Mouse (Mus musculus) layer of hippocampus, postnatal 25 days (tissue): ENCODE results near the gene Idh2. TPM values are rescaled to one million over a fixed set of nuclear protein-coding genes. Genes with fewer than 3 reads are reported as not detected.

Experiments used
- DNase-seq, 2 experiments: peaks; one replicate each; pipeline ENCODE4 v3.0.0; 2022; ENCODE audit warnings: mixed read lengths in 2 of 2, low spot score in 1 of 2; ENCODE audit errors: extremely low spot score in 1 of 2
- total RNA-seq, 2 experiments: library from RNA; stranded (reverse); gene quantifications; 2 replicates each; pipeline ENCODE4 v1.2.3; 2021

The Idh2 gene
- total RNA-seq, 2 experiments from 2014 or later, result 62.2 to 67.0 TPM

- no peak for DNase-seq
These were observed 24.8 kb downstream of the Idh2 start for GRCm38 (mm10) chr7:80090191-80091003.

GRCm38 (mm10) chr7:80088191-80088590 lies 27.0 kb downstream of the Idh2 start:
- no peak for DNase-seq

DNA sequence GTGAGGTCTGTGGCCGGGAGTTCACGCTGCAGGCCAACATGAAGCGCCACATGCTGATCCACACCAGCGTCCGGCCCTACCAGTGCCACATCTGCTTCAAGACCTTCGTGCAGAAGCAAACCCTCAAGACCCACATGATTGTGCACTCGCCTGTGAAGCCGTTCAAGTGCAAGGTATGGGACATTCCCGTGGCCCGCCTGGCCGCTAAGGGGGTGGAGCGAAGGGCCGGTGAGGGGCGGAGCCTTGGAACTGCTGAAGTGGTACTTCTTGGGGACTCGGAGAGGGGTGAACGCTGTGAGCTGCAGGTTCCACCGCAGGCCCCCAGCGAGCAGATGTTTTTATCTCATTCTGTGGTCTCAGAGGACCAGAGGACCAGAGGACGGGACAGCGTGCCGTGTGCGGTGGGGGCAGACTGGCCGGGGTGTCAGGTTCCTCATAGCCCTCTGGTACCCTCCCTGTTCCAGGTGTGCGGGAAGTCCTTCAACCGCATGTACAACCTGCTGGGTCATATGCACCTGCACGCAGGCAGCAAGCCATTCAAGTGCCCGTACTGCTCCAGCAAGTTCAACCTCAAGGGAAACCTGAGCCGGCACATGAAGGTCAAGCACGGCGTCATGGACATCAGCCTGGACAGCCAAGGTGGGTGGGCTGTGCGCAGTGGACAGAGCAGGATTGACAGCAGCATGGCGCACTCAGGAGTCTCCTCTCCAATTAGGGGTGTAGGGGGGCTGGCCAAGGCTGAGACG lies 29.0 kb downstream of the Idh2 start:
- DNase-seq, result no peak

GRCm38 (mm10) chr7:80084484-80084931 lies 30.7 kb downstream of the Idh2 start:
- DNase-seq, result peak in 1 of 2 experiments; percentile 70

- DNase-seq, result no peak
These were observed 33.3 kb downstream of the Idh2 start for GRCm38 (mm10) chr7:80081586-80082554.

GRCm38 (mm10) chr7:80078792-80079301 lies 36.3 kb downstream of the Idh2 start:
- DNase-seq, result no peak

- no peak for DNase-seq
These were observed 37.4 kb downstream of the Idh2 start for GRCm38 (mm10) chr7:80077801-80078200.

- no peak for DNase-seq
These were observed 38.1 kb downstream of the Idh2 start for GRCm38 (mm10) chr7:80076961-80077716.

- DNase-seq, result no peak
These were observed 39.1 kb downstream of the Idh2 start for GRCm38 (mm10) chr7:80075946-80076583.

DNA sequence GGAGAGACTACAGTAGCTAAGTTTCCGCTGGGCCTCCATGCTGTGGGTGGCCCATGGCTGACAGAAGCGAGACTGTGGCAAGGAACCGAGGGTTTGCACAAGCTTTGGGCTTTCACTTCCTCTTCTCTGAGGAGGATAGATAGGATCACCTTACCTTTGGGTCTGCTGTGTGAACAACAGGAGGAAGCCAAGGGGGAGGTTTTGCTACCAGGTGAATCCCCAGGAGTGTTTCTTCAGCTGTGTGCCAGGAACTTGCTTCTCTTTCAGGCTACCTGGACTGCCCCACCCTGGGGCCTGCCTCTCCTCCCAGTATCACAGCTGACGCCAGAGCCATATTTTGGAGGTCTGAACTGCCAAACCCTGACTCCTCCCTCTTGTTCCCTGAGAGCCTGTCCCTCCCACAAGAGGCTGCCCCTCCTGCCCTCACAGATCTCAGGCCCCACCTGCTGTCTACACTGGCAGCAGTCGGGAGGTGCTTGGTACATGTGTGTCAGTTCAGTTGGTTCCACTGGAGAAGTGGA lies 40.2 kb downstream of the Idh2 start:
- no peak for DNase-seq

DNA sequence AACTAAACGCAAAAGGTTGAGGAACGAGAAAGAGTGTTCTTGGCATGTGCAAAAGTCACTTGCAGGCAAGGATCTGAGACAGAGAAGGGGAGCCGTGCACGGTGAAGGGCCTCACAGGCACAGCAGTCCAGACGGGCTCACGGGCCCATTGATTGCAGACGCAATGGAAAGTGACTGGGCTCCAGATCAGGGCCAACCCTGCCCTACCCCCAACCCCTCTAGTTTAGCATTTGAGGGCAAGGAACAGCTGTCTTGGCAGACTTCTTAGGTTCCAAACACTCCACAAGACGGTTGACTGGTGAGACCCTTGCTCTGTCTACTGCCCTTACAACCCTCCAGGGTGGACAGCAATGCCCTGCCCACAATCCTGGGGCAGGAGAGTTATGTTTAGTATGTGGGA lies 41.7 kb downstream of the Idh2 start:
- no peak for DNase-seq

- no peak for DNase-seq
These were observed 42.9 kb downstream of the Idh2 start for GRCm38 (mm10) chr7:80072297-80072696.

DNA sequence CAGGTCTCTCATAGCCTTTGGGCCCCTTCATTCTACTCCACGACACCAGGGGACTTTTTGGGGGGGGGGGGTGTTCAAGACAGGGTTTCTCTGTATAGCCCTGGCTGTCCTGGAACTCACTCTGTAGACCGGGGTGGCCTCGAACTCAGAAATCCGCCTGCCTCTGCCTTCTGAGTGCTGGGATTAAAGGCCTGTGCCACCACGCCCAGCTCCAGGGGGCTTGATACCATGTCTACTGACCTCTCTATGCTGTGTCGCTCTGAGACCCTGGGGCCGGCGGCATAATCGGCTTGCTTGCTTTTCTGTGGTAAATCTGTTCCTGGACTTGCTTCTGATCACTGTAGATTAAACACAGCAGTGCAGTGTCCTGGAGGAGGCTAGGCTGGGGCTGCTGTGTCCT lies 44.0 kb downstream of the Idh2 start:
- no peak for DNase-seq

- DNase-seq, result no peak
These were observed 45.4 kb downstream of the Idh2 start for GRCm38 (mm10) chr7:80069615-80070327.

DNA sequence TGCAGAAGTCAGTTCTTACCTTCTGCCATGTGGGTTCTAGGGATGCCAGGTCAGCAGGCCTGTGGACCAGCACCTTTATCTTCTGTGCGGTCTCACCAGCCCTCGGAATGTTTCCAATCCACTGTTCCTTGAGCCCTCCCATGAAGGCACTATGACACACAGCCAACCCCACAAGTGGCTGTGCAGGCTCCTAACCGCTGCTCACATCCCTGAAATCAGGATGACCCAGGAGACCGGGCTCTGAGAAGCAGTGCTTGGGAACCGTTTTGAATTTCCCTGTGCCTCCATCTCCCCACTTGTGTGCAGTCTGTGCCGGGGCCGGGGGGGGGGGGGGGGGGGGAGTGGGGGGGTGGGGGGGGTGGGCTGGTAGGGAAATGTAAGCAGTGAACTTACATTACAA lies 46.9 kb downstream of the Idh2 start:
- no peak for DNase-seq

GRCm38 (mm10) chr7:80066675-80067455 lies 48.3 kb downstream of the Idh2 start:
- DNase-seq, result no peak

GRCm38 (mm10) chr7:80065250-80065649 lies 49.9 kb downstream of the Idh2 start:
- no peak for DNase-seq
